Mouse (Mus musculus) megakaryocyte, embryonic 14.5 days (primary cell): ENCODE data around the gene Zbtb8os. TPM values are rescaled to one million over a fixed set of nuclear protein-coding genes. Genes with fewer than 3 reads are reported as not detected.

Experiments
- H3K27me3 ChIP-seq: replicated peaks from 2 replicates; pipeline ENCODE3; 2012; ENCODE audit warnings: inconsistent platforms
- H3K36me3 ChIP-seq: replicated peaks from 2 replicates; pipeline ENCODE3; 2012; ENCODE audit warnings: low read length, inconsistent platforms, mixed read lengths
- H3K4me1 ChIP-seq: 2 replicates; pipeline ENCODE4 v1.6.1; 2012; ENCODE audit warnings: inconsistent platforms
- H3K4me3 ChIP-seq: replicated peaks from 2 replicates; pipeline ENCODE3; 2012; ENCODE audit warnings: moderate library complexity, mild to moderate bottlenecking, inconsistent platforms
- H3K9me3 ChIP-seq: 2 replicates; pipeline ENCODE4 v1.6.1; 2012; ENCODE audit warnings: inconsistent platforms
- FLI1 ChIP-seq: IDR thresholded peaks from 2 replicates; pipeline ENCODE4 v1.6.1; 2012; ENCODE audit warnings: low read length, inconsistent platforms, mixed read lengths
- GATA1 ChIP-seq: IDR thresholded peaks from 3 replicates; pipeline ENCODE4 v1.6.1; 2012; ENCODE audit warnings: mixed read lengths, low read length, inconsistent platforms, borderline replicate concordance
- polyA plus RNA-seq: library from polyadenylated mRNA; stranded (reverse); fragments of >175 nt; gene quantifications from 2 replicates; pipeline ENCODE4 v1.2.3, GENCODE M21; 2012; ENCODE audit warnings: low replicate concordance; ENCODE audit not compliant: insufficient read depth

Gene Zbtb8os
- polyA plus RNA-seq, 1 experiment: 3.9 TPM

- TF ChIP-seq GATA1: no peak
- TF ChIP-seq FLI1: no peak
- Histone ChIP-seq H3K4me3 (peak overlapping the region; percentile 38), H3K4me1 (peaks cover 43% of the 10 kb centered on the region), H3K27me3 (peaks cover 28% of the 10 kb centered on the region), H3K36me3 (no peaks in the 10 kb centered on the region), H3K9me3 (no peaks in the 10 kb centered on the region)
Measured at GRCm38 (mm10) chr4:129375821-129376220, 40.3 kb downstream of the Zbtb8os start.

GRCm38 (mm10) chr4:129376961-129377545, 41.6 kb downstream of the Zbtb8os start:
- H3K4me1 ChIP-seq: peaks cover 49% of the 10 kb centered on the region
- TF ChIP-seq FLI1: no peak
- no peak for TF ChIP-seq GATA1

GRCm38 (mm10) chr4:129377601-129378390, 42.3 kb downstream of the Zbtb8os start, which contains the start of gene Zbtb8a:
Gene Zbtb8a (minus strand): TSS chr4:129378116.
- H3K9me3 ChIP-seq: no peaks in the 10 kb centered on the region
- H3K4me1 ChIP-seq: peaks cover 55% of the 10 kb centered on the region
- H3K36me3 ChIP-seq: no peaks in the 10 kb centered on the region
- peaks cover 28% of the 10 kb centered on the region for H3K27me3 ChIP-seq
- peak within 1 kb of the TSS; percentile 94 for H3K4me3 ChIP-seq
- no peak for TF ChIP-seq GATA1
- TF ChIP-seq FLI1: no peak

More at GRCm38 (mm10) chr4:129376961-129377545, 41.6 kb downstream of the Zbtb8os start:
- Histone ChIP-seq H3K4me3 (peak overlapping the region; percentile 94), H3K9me3 (no peaks in the 10 kb centered on the region), H3K36me3 (no peaks in the 10 kb centered on the region), H3K27me3 (peaks cover 28% of the 10 kb centered on the region)

- Histone ChIP-seq H3K4me3 (no peak overlapping the region), H3K36me3 (no peaks in the 10 kb centered on the region), H3K27me3 (peaks cover 28% of the 10 kb centered on the region), H3K4me1 (peaks cover 59% of the 10 kb centered on the region), H3K9me3 (no peaks in the 10 kb centered on the region)
- TF ChIP-seq FLI1 (no peak), GATA1 (no peak)
Measured at GRCm38 (mm10) chr4:129379805-129380204, 44.3 kb downstream of the Zbtb8os start.

GRCm38 (mm10) chr4:129381148-129381547, 45.7 kb downstream of the Zbtb8os start:
- Histone ChIP-seq H3K27me3 (peaks cover 24% of the 10 kb centered on the region), H3K4me1 (peaks cover 71% of the 10 kb centered on the region), H3K36me3 (no peaks in the 10 kb centered on the region), H3K4me3 (no peak overlapping the region), H3K9me3 (no peaks in the 10 kb centered on the region)
- TF ChIP-seq FLI1 (no peak), GATA1 (no peak)

- H3K9me3 ChIP-seq: no peaks in the 10 kb centered on the region
- peaks cover 73% of the 10 kb centered on the region for H3K4me1 ChIP-seq
- peaks cover 19% of the 10 kb centered on the region for H3K27me3 ChIP-seq
- TF ChIP-seq GATA1 (no peak), FLI1 (no peak)
- no peaks in the 10 kb centered on the region for H3K36me3 ChIP-seq
- H3K4me3 ChIP-seq: no peak overlapping the region
Measured at GRCm38 (mm10) chr4:129382029-129382428, 46.5 kb downstream of the Zbtb8os start.

- H3K9me3 ChIP-seq: no peaks in the 10 kb centered on the region
- H3K27me3 ChIP-seq: peaks cover 15% of the 10 kb centered on the region
- no peak overlapping the region for H3K4me3 ChIP-seq
- peaks cover 73% of the 10 kb centered on the region for H3K4me1 ChIP-seq
- no peak for TF ChIP-seq GATA1
- TF ChIP-seq FLI1: no peak
- no peaks in the 10 kb centered on the region for H3K36me3 ChIP-seq
Measured at GRCm38 (mm10) chr4:129382488-129382887, 47.0 kb downstream of the Zbtb8os start.

GRCm38 (mm10) chr4:129383586-129383985, 48.1 kb downstream of the Zbtb8os start:
- no peaks in the 10 kb centered on the region for H3K36me3 ChIP-seq
- peaks cover 71% of the 10 kb centered on the region for H3K4me1 ChIP-seq
- TF ChIP-seq FLI1 (no peak), GATA1 (no peak)
- H3K27me3 ChIP-seq: peaks cover 6% of the 10 kb centered on the region
- no peaks in the 10 kb centered on the region for H3K9me3 ChIP-seq
- H3K4me3 ChIP-seq: peak overlapping the region; percentile 26

- Histone ChIP-seq H3K4me3 (peak overlapping the region; percentile 62), H3K36me3 (no peaks in the 10 kb centered on the region), H3K4me1 (peaks cover 66% of the 10 kb centered on the region), H3K27me3 (peaks cover 1% of the 10 kb centered on the region), H3K9me3 (no peaks in the 10 kb centered on the region)
- no peak for TF ChIP-seq GATA1
- no peak for TF ChIP-seq FLI1
Measured at GRCm38 (mm10) chr4:129384440-129384839, 48.9 kb downstream of the Zbtb8os start.

GRCm38 (mm10) chr4:129385685-129386084, 50.2 kb downstream of the Zbtb8os start:
- H3K4me1 ChIP-seq: peaks cover 61% of the 10 kb centered on the region
- no peaks in the 10 kb centered on the region for H3K27me3 ChIP-seq
- H3K9me3 ChIP-seq: no peaks in the 10 kb centered on the region
- no peaks in the 10 kb centered on the region for H3K36me3 ChIP-seq
- TF ChIP-seq GATA1 (no peak), FLI1 (no peak)
- no peak overlapping the region for H3K4me3 ChIP-seq

GRCm38 (mm10) chr4:129386269-129386946, 50.9 kb downstream of the Zbtb8os start:
- Histone ChIP-seq H3K4me3 (no peak overlapping the region), H3K36me3 (no peaks in the 10 kb centered on the region), H3K4me1 (peaks cover 62% of the 10 kb centered on the region), H3K27me3 (no peaks in the 10 kb centered on the region), H3K9me3 (no peaks in the 10 kb centered on the region)
- TF ChIP-seq FLI1: no peak
- no peak for TF ChIP-seq GATA1
